In genomic region chr9:57273805-57274494, GRCm38 (mm10) we compare ENCODE assay signal across 23 mouse cellular contexts. TPM values are rescaled to one million over a fixed set of nuclear protein-coding genes. Genes with fewer than 3 reads are reported as not detected.
DNase-seq lines count a peak whose midpoint lies in the region; ATAC-seq lines count a peak whose summit lies in the region.
"Had no signal": no experiment of that assay in that cellular context is flagged by ENCODE, and none has a peak within 500 bp of the region (broad histone marks: within the 10 kb centered on the region; RNA-seq: fewer than 3 reads in every experiment).

No protein-coding gene starts in this region.

- peaks cover 56% of the 10 kb centered on the region for H3K4me1 ChIP-seq in midbrain, embryonic 10.5 days
- H3K4me1 ChIP-seq in midbrain, embryonic 14.5 days (ENCODE audit: control insufficient read depth, insufficient read depth, low read length) = peaks cover 11% of the 10 kb centered on the region; the same call in 1 of the 2 replicates

- peak; percentile 46 for DNase-seq in embryo, embryonic 10 days (ENCODE audit: low spot score)
- DNase-seq in embryo, embryonic 11 days = no peak
- peak; percentile 35 for DNase-seq in kidney, postnatal 14 days
- DNase-seq in kidney, adult 18-20 months = no peak
- DNase-seq in midbrain, embryonic 10.5 days (ENCODE audit: low spot score) = no peak
- no peak for DNase-seq in midbrain, embryonic 14.5 days
- no peak for DNase-seq in gastrocnemius, postnatal 36 days
- DNase-seq: cerebellum, adult 18-20 months; right cerebral cortex, postnatal 4 days; thymus, postnatal 36 days had no signal

- no peak overlapping the region for H3K4me2 ChIP-seq in midbrain, embryonic 14.5 days (ENCODE audit: low read length)
- H3K4me2 ChIP-seq: embryonic facial prominence, embryonic 13.5 days; heart, embryonic 13.5 days; liver, embryonic 12.5 days; midbrain, embryonic 12.5 days; neural tube, embryonic 15.5 days had no signal

- H3K9ac ChIP-seq in midbrain, embryonic 14.5 days (replicated peaks; ENCODE audit: low read length) = no peak overlapping the region
- H3K9ac ChIP-seq: embryonic facial prominence, embryonic 13.5 days; heart, embryonic 13.5 days; liver, embryonic 12.5 days; midbrain, embryonic 12.5 days; neural tube, embryonic 15.5 days had no signal

- H3K36me3 ChIP-seq in midbrain, embryonic 10.5 days = no peaks in the 10 kb centered on the region
- no peaks in the 10 kb centered on the region for H3K36me3 ChIP-seq in midbrain, embryonic 14.5 days (ENCODE audit: control insufficient read depth, insufficient read depth, low read length)
- H3K36me3 ChIP-seq: embryonic facial prominence, embryonic 13.5 days; heart, embryonic 13.5 days; liver, embryonic 12.5 days; midbrain, embryonic 12.5 days; neural tube, embryonic 15.5 days had no signal

- WGBS in midbrain, embryonic 10.5 days = 39% methylated on average over 6 of the region's 6 CpGs
- 29% methylated on average over 6 of the region's 6 CpGs for WGBS in midbrain, embryonic 14.5 days

- ATAC-seq in midbrain, embryonic 14.5 days (ENCODE audit: low FRiP score, low TSS enrichment) = no peak
- ATAC-seq: forebrain, embryonic 16.5 days; liver, embryonic 12.5 days had no signal

- no peak overlapping the region for H3K4me3 ChIP-seq in midbrain, embryonic 10.5 days
- H3K4me3 ChIP-seq in midbrain, embryonic 14.5 days (replicated peaks; ENCODE audit: low read depth, low read length) = no peak overlapping the region
- H3K4me3 ChIP-seq: embryonic facial prominence, embryonic 13.5 days; heart, embryonic 13.5 days; liver, embryonic 12.5 days; midbrain, embryonic 12.5 days; neural tube, embryonic 15.5 days had no signal

- H3K9me3 ChIP-seq in midbrain, embryonic 10.5 days (replicated peaks) = no peaks in the 10 kb centered on the region
- no peaks in the 10 kb centered on the region for H3K9me3 ChIP-seq in midbrain, embryonic 14.5 days (ENCODE audit: control insufficient read depth, low read length)
- H3K9me3 ChIP-seq: embryonic facial prominence, embryonic 13.5 days; heart, embryonic 13.5 days; liver, embryonic 12.5 days; midbrain, embryonic 12.5 days; neural tube, embryonic 15.5 days had no signal

- intact Hi-C loops in gastrocnemius, postnatal 36 days (cut with DNase I) = no loop called here

- 0 out of 2 replicates have a peak overlapping the region, but pooled peaks have one; percentile 2 for H3K27ac ChIP-seq in midbrain, embryonic 10.5 days (replicated peaks)
- no peak overlapping the region for H3K27ac ChIP-seq in midbrain, embryonic 14.5 days (replicated peaks; ENCODE audit: low read depth, low read length)
- H3K27ac ChIP-seq: embryonic facial prominence, embryonic 13.5 days; heart, embryonic 13.5 days; liver, embryonic 12.5 days; macrophage; midbrain, embryonic 12.5 days; neural tube, embryonic 15.5 days had no signal

- H3K27me3 ChIP-seq in midbrain, embryonic 10.5 days (ENCODE audit: low read depth, poor library complexity, severe bottlenecking) = no peaks in the 10 kb centered on the region; the same call in none of the 2 replicates
- H3K27me3 ChIP-seq in midbrain, embryonic 14.5 days (ENCODE audit: control insufficient read depth, insufficient read depth, low read length) = no peaks in the 10 kb centered on the region
- H3K27me3 ChIP-seq: embryonic facial prominence, embryonic 13.5 days had no signal

RNA-seq across cellular contexts. Expression of gene 1700017B05Rik, which starts 11.5 kb away (rescaled TPM):
- polyA plus RNA-seq in midbrain, embryonic 10.5 days (2016; fragmentation: Nextera tagmentation; extraction: Ambion mirVana) = 11.8 TPM in 2 replicates
- polyA plus RNA-seq in midbrain, embryonic 14.5 days (2014; fragmentation: Nextera tagmentation; extraction: Ambion mirVana) = 3.3 and 4.4 TPM in 2 replicates
- total RNA-seq in gastrocnemius, postnatal 36 days (2021) = 1 to 10 TPM; 3.8 to 4.2 TPM

RNA-seq across cellular contexts. Expression of gene Trcg1, which starts 37.6 kb away (rescaled TPM):
- polyA plus RNA-seq in midbrain, embryonic 10.5 days (2016; fragmentation: Nextera tagmentation; extraction: Ambion mirVana) = not detected in 2 replicates
- polyA plus RNA-seq in midbrain, embryonic 14.5 days (2014; fragmentation: Nextera tagmentation; extraction: Ambion mirVana) = not detected in 2 replicates
- total RNA-seq in gastrocnemius, postnatal 36 days (2021) = not detected
- total RNA-seq: adrenal gland, adult 18-20 months; common myeloid progenitor, adult 5-6 weeks; hematopoietic stem cell, adult 5-6 weeks; left cerebral cortex, postnatal 36 days had no signal
- polyA plus RNA-seq: embryonic facial prominence, embryonic 13.5 days; forebrain, embryonic 16.5 days; gonadal fat pad, adult 2 months; inflammation-experienced regulatory T-cells, adult 6 months; liver, embryonic 12.5 days; macrophage; midbrain, embryonic 12.5 days; neural tube, embryonic 15.5 days had no signal

Comparison
In these comparisons a context has a peak if more than half of its experiments do, and no peak if none do; other contexts are left out.
1. DNase-seq: peak in embryo, embryonic 10 days (single experiment) and kidney, postnatal 14 days (single experiment); none in embryo, embryonic 11 days (single experiment), kidney, adult 18-20 months (single experiment), midbrain, embryonic 10.5 days (single experiment), midbrain, embryonic 14.5 days (single experiment) and gastrocnemius, postnatal 36 days (0 of 2).